Mouse (Mus musculus): ENCODE data around the gene B3gnt3.

DNA sequence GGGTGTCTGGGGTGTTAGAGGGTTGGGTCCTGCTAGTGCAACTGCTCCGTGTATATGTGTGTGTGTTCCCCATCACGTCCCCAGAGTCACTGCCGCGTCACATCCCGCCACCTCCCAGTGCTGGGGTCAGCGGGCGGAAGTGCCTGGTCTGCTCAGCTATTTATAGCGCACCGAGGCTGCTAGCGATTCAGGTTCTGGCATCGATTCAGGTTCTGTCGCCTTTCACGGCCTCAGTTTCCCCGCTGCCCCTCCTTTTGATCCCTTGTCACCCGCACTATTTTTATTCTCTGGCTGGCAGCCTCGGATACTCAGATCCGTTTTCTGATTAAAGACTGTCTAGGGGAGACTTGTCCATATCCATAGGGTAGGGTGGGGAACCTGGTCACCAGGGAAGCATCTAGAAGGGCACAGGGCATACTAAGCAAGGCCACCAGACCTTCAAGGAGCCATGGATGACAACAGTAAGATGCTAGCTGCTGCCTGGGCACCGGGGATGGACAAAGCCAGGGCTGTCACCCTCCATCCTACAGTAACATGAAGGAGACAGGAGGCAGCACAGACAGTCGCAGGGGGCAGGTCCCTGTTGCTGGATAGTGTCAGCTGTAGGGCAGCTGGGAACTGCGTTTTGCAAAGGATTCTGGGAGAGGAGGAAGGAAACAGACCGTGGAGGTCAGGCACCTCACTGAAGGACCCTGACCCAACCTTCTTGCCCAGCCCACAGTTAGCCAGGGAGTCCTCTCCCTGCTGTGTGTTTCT, 33.2 kb downstream of the B3gnt3 start:
- TF ChIP-seq MAFK (IDR thresholded peaks at IDR 0.05; ENCODE audit: insufficient read depth, low read depth, low read length) (no peak), CHD2 (IDR thresholded peaks at IDR 0.05; ENCODE audit: low read depth, low read length) (no peak), ZNF384 (IDR thresholded peaks at IDR 0.05; ENCODE audit: low read depth, low read length) (no peak)

Measured in ES-E14 (cell line).